Mouse (Mus musculus) midbrain, embryonic 10.5 days (tissue): ENCODE data around the gene Gm44965. TPM values are rescaled to one million over a fixed set of nuclear protein-coding genes. Genes with fewer than 3 reads are reported as not detected.

Experiments
- DNase-seq: peaks from one replicate; pipeline ENCODE4 v3.0.0-alpha.2; 2017; ENCODE audit warnings: low spot score
- H3K27ac ChIP-seq: fragments of 300-500 bp; sonication (generic); replicated peaks from 2 replicates; pipeline ENCODE4 v1.5.1; 2016; ENCODE audit warnings: mild to moderate bottlenecking
- H3K27me3 ChIP-seq: fragments of 300-500 bp; sonication (generic); 2 replicates; pipeline ENCODE4 v1.6.1; 2016; ENCODE audit warnings: low read depth, mild to moderate bottlenecking; ENCODE audit not compliant: poor library complexity, severe bottlenecking
- H3K36me3 ChIP-seq: fragments of 300-500 bp; sonication (generic); 2 replicates; pipeline ENCODE4 v1.6.1; 2016; ENCODE audit warnings: mild to moderate bottlenecking, moderate library complexity
- H3K4me1 ChIP-seq: fragments of 300-500 bp; sonication (generic); 2 replicates; pipeline ENCODE4 v1.6.1; 2016
- H3K4me3 ChIP-seq: fragments of 300-500 bp; sonication (generic); 2 replicates; pipeline ENCODE4 v1.5.1; 2016; ENCODE audit warnings: mild to moderate bottlenecking, moderate library complexity
- H3K9me3 ChIP-seq: fragments of 300-500 bp; sonication (generic); replicated peaks from 2 replicates; pipeline ENCODE4 v1.6.1; 2016; ENCODE audit warnings: mild to moderate bottlenecking
- WGBS: fragments of 180-500 bp; shearing (Covaris S2); methylation state at CpG from one replicate; pipeline ENCODE4 v1.1.7; 2016; 5-methylcytosine and 5-hydroxymethylcytosine counted together
- polyA plus RNA-seq: library from polyadenylated mRNA; unstranded; fragments of >200 nt; fragmentation: Nextera tagmentation; extraction: Ambion mirVana; gene quantifications from 2 replicates; pipeline ENCODE4 v1.2.1, GENCODE M21; 2016

The Gm44965 gene
- polyA plus RNA-seq, 1 experiment from 2014 or later = 0.39 TPM

- Histone ChIP-seq H3K4me1 (no peaks in the 10 kb centered on the region), H3K36me3 (no peaks in the 10 kb centered on the region), H3K27ac (no peak overlapping the region), H3K9me3 (no peaks in the 10 kb centered on the region), H3K4me3 (no peak overlapping the region), H3K27me3 (no peaks in the 10 kb centered on the region)
- no peak for DNase-seq
- 70% methylated on average over 7 of the region's 7 CpGs for whole genome bisulfite sequencing
Observed at GRCm38 (mm10) chr6:48666159-48666586, 72.4 kb downstream of the Gm44965 start.

- H3K36me3 ChIP-seq = no peaks in the 10 kb centered on the region
- no peak overlapping the region for H3K27ac ChIP-seq
- H3K4me1 ChIP-seq = no peaks in the 10 kb centered on the region
- H3K27me3 ChIP-seq = no peaks in the 10 kb centered on the region
- no peak overlapping the region for H3K4me3 ChIP-seq
- no peak for DNase-seq
- no peaks in the 10 kb centered on the region for H3K9me3 ChIP-seq
Observed at GRCm38 (mm10) chr6:48668022-48668421, 74.3 kb downstream of the Gm44965 start.

Other genes with a start within 250 kb of the Gm44965 start
- 20.4 and 24.4 TPM in 2 replicates for gene Krba1, start 198.4 kb upstream of the Gm44965 start, polyA plus RNA-seq
- 10.1 and 13.6 TPM in 2 replicates for gene Zfp467, start 148.1 kb upstream of the Gm44965 start, polyA plus RNA-seq
- gene Sspo, start 145.7 kb upstream of the Gm44965 start, polyA plus RNA-seq = 0.07 and 0.21 TPM in 2 replicates
- 59.0 and 71.9 TPM in 2 replicates for gene Atp6v0e2, start 56.3 kb upstream of the Gm44965 start, polyA plus RNA-seq
- 17.1 and 21.8 TPM in 2 replicates for gene Lrrc61, start 39.1 kb upstream of the Gm44965 start, polyA plus RNA-seq
- 0.51 and 1.3 TPM in 2 replicates for gene Rarres2, start 21.2 kb upstream of the Gm44965 start, polyA plus RNA-seq
- gene Gm45021, start 4.3 kb upstream of the Gm44965 start, polyA plus RNA-seq = not detected in 2 replicates
- gene Repin1, start 58 bp upstream of the Gm44965 start, polyA plus RNA-seq = 58.9 and 59.4 TPM in 2 replicates
- 10.3 and 11.4 TPM in 2 replicates for gene Zfp775, start 8.1 kb downstream of the Gm44965 start, polyA plus RNA-seq
- gene AI854703, start 32.8 kb downstream of the Gm44965 start, polyA plus RNA-seq = 0.89 TPM in 2 replicates
- 0.44 and 0.82 TPM in 2 replicates for gene Gimap8, start 53.3 kb downstream of the Gm44965 start, polyA plus RNA-seq
- gene Gimap9, start 82.2 kb downstream of the Gm44965 start, polyA plus RNA-seq = 2.6 and 3.9 TPM in 2 replicates
- gene Gimap4, start 90.6 kb downstream of the Gm44965 start, polyA plus RNA-seq = 5.2 and 5.6 TPM in 2 replicates
- 6.7 and 8.4 TPM in 2 replicates for gene Gimap6, start 114.3 kb downstream of the Gm44965 start, polyA plus RNA-seq
- 0.49 and 1.2 TPM in 2 replicates for gene Gm28053, start 124.7 kb downstream of the Gm44965 start, polyA plus RNA-seq
- gene Gimap7, start 124.7 kb downstream of the Gm44965 start, polyA plus RNA-seq = not detected in 2 replicates
- gene Gimap1, start 145.1 kb downstream of the Gm44965 start, polyA plus RNA-seq = 4.6 and 5.7 TPM in 2 replicates
- 0.96 and 1.0 TPM in 2 replicates for gene Gimap5, start 152.3 kb downstream of the Gm44965 start, polyA plus RNA-seq
- gene Gimap3, start 176.9 kb downstream of the Gm44965 start, polyA plus RNA-seq = not detected in 2 replicates
- 10.9 and 14.4 TPM in 2 replicates for gene Tmem176a, start 247.0 kb downstream of the Gm44965 start, polyA plus RNA-seq
- gene Tmem176b, start 247.6 kb downstream of the Gm44965 start, polyA plus RNA-seq = 24.0 and 46.1 TPM in 2 replicates